Mouse (Mus musculus): ENCODE measurements around the gene Slc25a27. TPM values are rescaled to one million over a fixed set of nuclear protein-coding genes. Genes with fewer than 3 reads are reported as not detected.

Slc25a27 gene
- polyA plus RNA-seq, 1 experiment from 2014 or later = 2.9 TPM

GRCm38 (mm10) chr17:43677317-43677716 is 10.3 kb upstream of the Slc25a27 start:
- Histone ChIP-seq H3K36me3 (ENCODE audit: control insufficient read depth, insufficient read depth) (no peaks in the 10 kb centered on the region), H3K4me2 (replicated peaks; ENCODE audit: low read depth) (no peak overlapping the region), H3K4me1 (replicated peaks; ENCODE audit: control insufficient read depth, insufficient read depth, low read length) (no peaks in the 10 kb centered on the region), H3K9ac (ENCODE audit: low read depth, low read length) (no peak overlapping the region), H3K4me3 (ENCODE audit: low read depth, low read length) (no peak overlapping the region), H3K27ac (ENCODE audit: low read depth, low read length) (no peak overlapping the region), H3K9me3 (ENCODE audit: control insufficient read depth) (no peaks in the 10 kb centered on the region), H3K27me3 (replicated peaks; ENCODE audit: control insufficient read depth, insufficient read depth, low read length) (no peaks in the 10 kb centered on the region)
- no peak for ATAC-seq
- 41% methylated on average over 1 of the region's 1 CpGs for WGBS
- TF ChIP-seq CTCF (IDR thresholded peaks at IDR 0.05; ENCODE audit: low read depth) = no peak

GRCm38 (mm10) chr17:43676241-43676640 is 9.2 kb upstream of the Slc25a27 start:
- WGBS = 85% methylated on average over 1 of the region's 1 CpGs
- Histone ChIP-seq H3K27ac (ENCODE audit: low read depth, low read length) (no peak overlapping the region), H3K9me3 (ENCODE audit: control insufficient read depth) (no peaks in the 10 kb centered on the region), H3K36me3 (ENCODE audit: control insufficient read depth, insufficient read depth) (no peaks in the 10 kb centered on the region), H3K4me3 (ENCODE audit: low read depth, low read length) (no peak overlapping the region), H3K27me3 (replicated peaks; ENCODE audit: control insufficient read depth, insufficient read depth, low read length) (no peaks in the 10 kb centered on the region), H3K4me1 (replicated peaks; ENCODE audit: control insufficient read depth, insufficient read depth, low read length) (no peaks in the 10 kb centered on the region), H3K9ac (ENCODE audit: low read depth, low read length) (no peak overlapping the region), H3K4me2 (replicated peaks; ENCODE audit: low read depth) (no peak overlapping the region)
- ATAC-seq = no peak
- peak; percentile 43 for TF ChIP-seq CTCF (IDR thresholded peaks at IDR 0.05; ENCODE audit: low read depth)

GRCm38 (mm10) chr17:43675228-43675627 is 8.2 kb upstream of the Slc25a27 start:
- ATAC-seq = peak; percentile 43; the same call in 1 of the 2 replicates
- 31% methylated on average over 1 of the region's 1 CpGs for WGBS
- no peak for TF ChIP-seq CTCF (IDR thresholded peaks at IDR 0.05; ENCODE audit: low read depth)
- Histone ChIP-seq H3K27me3 (replicated peaks; ENCODE audit: control insufficient read depth, insufficient read depth, low read length) (no peaks in the 10 kb centered on the region), H3K4me3 (ENCODE audit: low read depth, low read length) (no peak overlapping the region), H3K4me1 (replicated peaks; ENCODE audit: control insufficient read depth, insufficient read depth, low read length) (no peaks in the 10 kb centered on the region), H3K27ac (ENCODE audit: low read depth, low read length) (no peak overlapping the region; the same call in 1 of the 2 replicates), H3K9ac (ENCODE audit: low read depth, low read length) (no peak overlapping the region), H3K4me2 (replicated peaks; ENCODE audit: low read depth) (no peak overlapping the region), H3K36me3 (ENCODE audit: control insufficient read depth, insufficient read depth) (no peaks in the 10 kb centered on the region), H3K9me3 (ENCODE audit: control insufficient read depth) (no peaks in the 10 kb centered on the region)

- Histone ChIP-seq H3K9me3 (ENCODE audit: control insufficient read depth) (no peaks in the 10 kb centered on the region), H3K27ac (ENCODE audit: low read depth, low read length) (no peak overlapping the region), H3K9ac (ENCODE audit: low read depth, low read length) (no peak overlapping the region), H3K4me3 (ENCODE audit: low read depth, low read length) (no peak overlapping the region), H3K27me3 (replicated peaks; ENCODE audit: control insufficient read depth, insufficient read depth, low read length) (no peaks in the 10 kb centered on the region), H3K36me3 (ENCODE audit: control insufficient read depth, insufficient read depth) (no peaks in the 10 kb centered on the region), H3K4me1 (replicated peaks; ENCODE audit: control insufficient read depth, insufficient read depth, low read length) (no peaks in the 10 kb centered on the region), H3K4me2 (replicated peaks; ENCODE audit: low read depth) (no peak overlapping the region)
- TF ChIP-seq CTCF (IDR thresholded peaks at IDR 0.05; ENCODE audit: low read depth) = no peak
- ATAC-seq = no peak
- WGBS = 45% methylated on average over 4 of the region's 4 CpGs
Measured at GRCm38 (mm10) chr17:43671907-43672306, 4.9 kb upstream of the Slc25a27 start.

GRCm38 (mm10) chr17:43669145-43669695 is 2.2 kb upstream of the Slc25a27 start:
- no peaks in the 10 kb centered on the region for H3K9me3 ChIP-seq (ENCODE audit: control insufficient read depth)
- H3K36me3 ChIP-seq (ENCODE audit: control insufficient read depth, insufficient read depth) = no peaks in the 10 kb centered on the region
- H3K4me3 ChIP-seq (ENCODE audit: low read depth, low read length) = no peak overlapping the region
- no peaks in the 10 kb centered on the region for H3K4me1 ChIP-seq (replicated peaks; ENCODE audit: control insufficient read depth, insufficient read depth, low read length)
- no peak for ATAC-seq
- TF ChIP-seq CTCF (IDR thresholded peaks at IDR 0.05; ENCODE audit: low read depth) = no peak
- 0 out of 2 replicates have a peak overlapping the region, but pooled peaks have one; percentile 97 for H3K4me2 ChIP-seq (replicated peaks; ENCODE audit: low read depth)
- H3K9ac ChIP-seq (ENCODE audit: low read depth, low read length) = no peak overlapping the region
- H3K27ac ChIP-seq (ENCODE audit: low read depth, low read length) = no peak overlapping the region
- no peaks in the 10 kb centered on the region for H3K27me3 ChIP-seq (replicated peaks; ENCODE audit: control insufficient read depth, insufficient read depth, low read length)
- WGBS = 70% methylated on average over 6 of the region's 6 CpGs

- no peaks in the 10 kb centered on the region for H3K36me3 ChIP-seq (ENCODE audit: control insufficient read depth, insufficient read depth)
- no peak for ATAC-seq
- no peak for TF ChIP-seq CTCF (IDR thresholded peaks at IDR 0.05; ENCODE audit: low read depth)
- no peaks in the 10 kb centered on the region for H3K27me3 ChIP-seq (replicated peaks; ENCODE audit: control insufficient read depth, insufficient read depth, low read length)
- no peaks in the 10 kb centered on the region for H3K9me3 ChIP-seq (ENCODE audit: control insufficient read depth)
- peak within 1 kb of the TSS; percentile 76 for H3K4me3 ChIP-seq (ENCODE audit: low read depth, low read length)
- H3K4me1 ChIP-seq (replicated peaks; ENCODE audit: control insufficient read depth, insufficient read depth, low read length) = no peaks in the 10 kb centered on the region
- 0% methylated on average over 17 of the region's 17 CpGs for WGBS
- peak within 1 kb of the TSS; percentile 53 for H3K9ac ChIP-seq (ENCODE audit: low read depth, low read length)
- peak within 1 kb of the TSS; percentile 97 for H3K4me2 ChIP-seq (replicated peaks; ENCODE audit: low read depth)
- H3K27ac ChIP-seq (ENCODE audit: low read depth, low read length) = no peak within 1 kb of the TSS
Measured at GRCm38 (mm10) chr17:43667290-43667843, 353 bp upstream of the Slc25a27 start, which contains the start of gene Cyp39a1. Gene Cyp39a1, plus strand, starts transcription at chr17:43667425.

All from intestine, postnatal 0 days (tissue).